Mouse (Mus musculus): ENCODE data around the gene Col17a1. TPM values are rescaled to one million over a fixed set of nuclear protein-coding genes. Genes with fewer than 3 reads are reported as not detected.

Gene Col17a1
- total RNA-seq, 2 experiments from 2014 or later, result 0.21 to 0.66 TPM

Other genes with a start within 250 kb of the Col17a1 start
- gene Sh3pxd2a, start 227.7 kb downstream of the Col17a1 start, total RNA-seq (2021), result 10 to 100 TPM; 31.8 to 32.4 TPM
- gene Stn1, start 154.6 kb downstream of the Col17a1 start, total RNA-seq (2021), result 10 to 100 TPM; 24.9 to 25.3 TPM
- 10 to 100 TPM; 51.2 to 57.1 TPM for gene Slk, start 112.4 kb downstream of the Col17a1 start, total RNA-seq (2021)
- gene Sfr1, start 39.6 kb upstream of the Col17a1 start, total RNA-seq (2021), result 10 to 100 TPM; 89.3 to 91.6 TPM
- 10 to 100 TPM; 39.4 to 41.8 TPM for gene Gsto1, start 162.9 kb upstream of the Col17a1 start, total RNA-seq (2021)
- gene Gsto2, start 173.4 kb upstream of the Col17a1 start, total RNA-seq (2021), result 1 to 10 TPM; 2.1 to 2.5 TPM
- under 1 TPM; 0.45 to 0.70 TPM for gene Cfap43, start 227.2 kb upstream of the Col17a1 start, total RNA-seq (2021)
- gene Itprip, start 227.2 kb upstream of the Col17a1 start, total RNA-seq (2021), result 1 to 10 TPM; 1.1 to 1.3 TPM
- under 1 TPM; 0.12 to 0.51 TPM for gene Cfap58, start 245.6 kb upstream of the Col17a1 start, total RNA-seq (2021)